Mouse (Mus musculus) forebrain, embryonic 11.5 days (tissue): ENCODE data around the gene AF067061. TPM values are rescaled to one million over a fixed set of nuclear protein-coding genes. Genes with fewer than 3 reads are reported as not detected.
"Not testable (repeated sequence)": the region's sequence is repeated elsewhere in the genome, so short reads cannot be mapped to it uniquely, and the experiment has no call there.

Experiments
- ATAC-seq: fragments of 200-750 bp; cut with Nextera tagmentation; replicated peaks from 2 replicates; pipeline ENCODE4 v1.8.0; 2017; ENCODE audit warnings: moderate TSS enrichment; ENCODE audit not compliant: low FRiP score
- DNase-seq: peaks from one replicate; pipeline ENCODE4 v3.0.0-alpha.2; 2017; ENCODE audit warnings: low spot score
- H3K27ac ChIP-seq: fragments of 300-500 bp; sonication (generic); 2 replicates; pipeline ENCODE4 v1.5.1; 2014; ENCODE audit warnings: low read depth, low read length
- H3K27me3 ChIP-seq: fragments of 300-500 bp; sonication (generic); 2 replicates; pipeline ENCODE4 v1.6.1; 2014; ENCODE audit warnings: mild to moderate bottlenecking, low read length, mixed read lengths; ENCODE audit not compliant: control insufficient read depth, insufficient read depth
- H3K36me3 ChIP-seq: fragments of 300-500 bp; sonication (generic); 2 replicates; pipeline ENCODE4 v1.6.1; 2014; ENCODE audit warnings: mild to moderate bottlenecking, low read length, moderate library complexity, mixed read lengths; ENCODE audit not compliant: control insufficient read depth, insufficient read depth
- H3K4me1 ChIP-seq: fragments of 300-500 bp; sonication (generic); replicated peaks from 2 replicates; pipeline ENCODE4 v1.6.1; 2014; ENCODE audit warnings: low read length, mixed read lengths; ENCODE audit not compliant: control insufficient read depth, insufficient read depth
- H3K4me2 ChIP-seq: fragments of 300-500 bp; sonication (generic); 2 replicates; pipeline ENCODE4 v1.6.1; 2014; ENCODE audit warnings: low read depth, mild to moderate bottlenecking, low read length, moderate library complexity, mixed read lengths; ENCODE audit not compliant: severe bottlenecking
- H3K4me3 ChIP-seq: fragments of 300-500 bp; sonication (generic); 2 replicates; pipeline ENCODE4 v1.5.1; 2014; ENCODE audit warnings: low read depth, low read length
- H3K9ac ChIP-seq: fragments of 300-500 bp; sonication (generic); 2 replicates; pipeline ENCODE4 v1.6.1; 2014; ENCODE audit warnings: low read length
- H3K9me3 ChIP-seq: fragments of 300-500 bp; sonication (generic); 2 replicates; pipeline ENCODE4 v1.6.1; 2016; ENCODE audit warnings: low read length, mixed read lengths; ENCODE audit not compliant: control insufficient read depth
- WGBS: fragments of 180-500 bp; shearing (Covaris S2); extraction: QIAGEN DNeasy Blood & Tissue Kit; methylation state at CpG from one replicate; pipeline ENCODE4 v1.1.7; 2014; 5-methylcytosine and 5-hydroxymethylcytosine counted together
- polyA plus RNA-seq: library from polyadenylated mRNA; unstranded; fragments of >200 nt; fragmentation: Nextera tagmentation; extraction: Ambion mirVana; gene quantifications from 2 replicates; pipeline ENCODE4 v1.2.1, GENCODE M21; 2014

The AF067061 gene
- polyA plus RNA-seq, 1 experiment from 2014 or later = not detected

- H3K9me3 ChIP-seq, ATAC-seq, H3K36me3 ChIP-seq, H3K4me3 ChIP-seq, H3K27me3 ChIP-seq, H3K9ac ChIP-seq, DNase-seq, H3K4me1 ChIP-seq, H3K4me2 ChIP-seq, H3K27ac ChIP-seq: not testable (repeated sequence)
- 93% methylated on average over 3 of the region's 3 CpGs for WGBS
These were observed 3.9 kb upstream of the AF067061 start for GRCm38 (mm10) chr13:120258817-120259658.

GRCm38 (mm10) chr13:120259718-120260117 is 3.2 kb upstream of the AF067061 start:
- H3K4me2 ChIP-seq, H3K27me3 ChIP-seq, H3K4me3 ChIP-seq, ATAC-seq, DNase-seq, H3K9ac ChIP-seq, H3K27ac ChIP-seq, H3K9me3 ChIP-seq, H3K36me3 ChIP-seq, H3K4me1 ChIP-seq: not testable (repeated sequence)
- 84% methylated on average over 3 of the region's 3 CpGs for WGBS

GRCm38 (mm10) chr13:120277837-120278236 is 14.9 kb downstream of the AF067061 start:
- ATAC-seq, H3K4me1 ChIP-seq, H3K4me2 ChIP-seq, H3K27me3 ChIP-seq, H3K4me3 ChIP-seq, H3K9me3 ChIP-seq, DNase-seq, H3K27ac ChIP-seq, H3K9ac ChIP-seq, H3K36me3 ChIP-seq: not testable (repeated sequence)
- WGBS = 37% methylated on average over 2 of the region's 2 CpGs

GRCm38 (mm10) chr13:120278784-120279183 is 15.9 kb downstream of the AF067061 start:
- no peak for ATAC-seq
- no peak for DNase-seq
- 90% methylated on average over 9 of the region's 9 CpGs for WGBS
- H3K27ac ChIP-seq = no peak overlapping the region
- no peak overlapping the region for H3K4me3 ChIP-seq
- no peaks in the 10 kb centered on the region for H3K36me3 ChIP-seq
- no peak overlapping the region for H3K4me2 ChIP-seq
- H3K4me1 ChIP-seq = no peaks in the 10 kb centered on the region
- H3K9me3 ChIP-seq = no peaks in the 10 kb centered on the region
- no peaks in the 10 kb centered on the region for H3K27me3 ChIP-seq
- no peak overlapping the region for H3K9ac ChIP-seq

- Histone ChIP-seq H3K9me3 (no peaks in the 10 kb centered on the region), H3K27ac (no peak overlapping the region), H3K4me2 (no peak overlapping the region), H3K4me3 (no peak overlapping the region), H3K4me1 (no peaks in the 10 kb centered on the region), H3K27me3 (no peaks in the 10 kb centered on the region), H3K9ac (no peak overlapping the region), H3K36me3 (no peaks in the 10 kb centered on the region)
- 74% methylated on average over 1 of the region's 1 CpGs for WGBS
- DNase-seq (no peak), ATAC-seq (no peak)
These were observed 36.5 kb downstream of the AF067061 start for GRCm38 (mm10) chr13:120299324-120299894.

- Histone ChIP-seq H3K9ac (no peak within 1 kb of the TSS), H3K27me3 (no peaks in the 10 kb centered on the region), H3K4me2 (no peak within 1 kb of the TSS), H3K4me3 (no peak within 1 kb of the TSS), H3K36me3 (no peaks in the 10 kb centered on the region), H3K27ac (no peak within 1 kb of the TSS), H3K4me1 (no peaks in the 10 kb centered on the region), H3K9me3 (no peaks in the 10 kb centered on the region)
- ATAC-seq (no peak), DNase-seq (no peak)
- 51% methylated on average over 2 of the region's 2 CpGs for WGBS
These were observed 37.1 kb downstream of the AF067061 start, which contains the start of gene BC147527 for GRCm38 (mm10) chr13:120299991-120300442. BC147527 (plus strand) TSS chr13:120300392.

- Histone ChIP-seq H3K27me3 (no peaks in the 10 kb centered on the region), H3K4me1 (no peaks in the 10 kb centered on the region), H3K9ac (no peak overlapping the region), H3K27ac (no peak overlapping the region), H3K9me3 (no peaks in the 10 kb centered on the region), H3K4me2 (no peak overlapping the region), H3K4me3 (no peak overlapping the region), H3K36me3 (no peaks in the 10 kb centered on the region)
- no peak for DNase-seq
- WGBS = 88% methylated on average over 4 of the region's 4 CpGs
- ATAC-seq = no peak
These were observed 37.9 kb downstream of the AF067061 start for GRCm38 (mm10) chr13:120300853-120301252.

GRCm38 (mm10) chr13:120310749-120311148 is 47.8 kb downstream of the AF067061 start:
- H3K4me1 ChIP-seq = no peaks in the 10 kb centered on the region
- H3K9me3 ChIP-seq = no peaks in the 10 kb centered on the region
- no peak overlapping the region for H3K9ac ChIP-seq
- ATAC-seq = no peak
- DNase-seq = no peak
- H3K27me3 ChIP-seq = no peaks in the 10 kb centered on the region
- no peaks in the 10 kb centered on the region for H3K36me3 ChIP-seq
- no peak overlapping the region for H3K4me3 ChIP-seq
- no peak overlapping the region for H3K4me2 ChIP-seq
- 82% methylated on average over 4 of the region's 4 CpGs for WGBS
- no peak overlapping the region for H3K27ac ChIP-seq
